8 mouse cellular contexts compared by ENCODE assay signal in genomic region chr2:154892201-154893044, GRCm38 (mm10). TPM values are rescaled to one million over a fixed set of nuclear protein-coding genes. Genes with fewer than 3 reads are reported as not detected.
DNase-seq lines count a peak whose midpoint lies in the region; ATAC-seq and TF ChIP-seq lines count a peak whose summit lies in the region.

Gene Eif2s2 (minus strand): TSS chr2:154892935.

- H3K36me3 ChIP-seq in MEL (ENCODE audit: control insufficient read depth in 1 of 2, insufficient read depth in 2 of 2, low read length in 2 of 2): peaks cover 15 to 28% of the 10 kb centered on the region in 2 experiments
- no peaks in the 10 kb centered on the region for H3K36me3 ChIP-seq in forebrain, postnatal 0 days (ENCODE audit: insufficient read depth)
- peaks cover 7% of the 10 kb centered on the region; the same call in 1 of the 2 replicates for H3K36me3 ChIP-seq in lung, embryonic 15.5 days

- peak within 1 kb of the TSS; percentile 67 for H3K27ac ChIP-seq in MEL (ENCODE audit: control insufficient read depth, low read depth, low read length)
- H3K27ac ChIP-seq in cerebellum, adult 2 months (ENCODE audit: insufficient read depth, low read length): peak within 1 kb of the TSS; percentile 14; the same call in 1 of the 2 replicates
- H3K27ac ChIP-seq in forebrain, postnatal 0 days (ENCODE audit: low read depth, low read length): peak within 1 kb of the TSS; percentile 75
- H3K27ac ChIP-seq in lung, embryonic 15.5 days: peak within 1 kb of the TSS; percentile 85

- TF ChIP-seq POLR2A in MEL (IDR thresholded peaks at IDR 0.05; ENCODE audit: control insufficient read depth in 1 of 2, insufficient read depth in 1 of 2, low read depth in 1 of 2, low read length in 2 of 2, poor library complexity in 1 of 2): peak in 1 of 2 experiments; percentile 83; a peak in 1 of 4 replicates
- peak; percentile 79; the same call in 1 of the 2 replicates for TF ChIP-seq POLR2A in cerebellum, adult 2 months (IDR thresholded peaks at IDR 0.05; ENCODE audit: borderline replicate concordance, insufficient read depth, low read length)

- TF ChIP-seq RAD21 in MEL (IDR thresholded peaks at IDR 0.05; ENCODE audit: low read depth, low read length): no peak

- peak; percentile 99 for DNase-seq in MEL (ENCODE audit: low read depth, low spot score)
- DNase-seq in cerebellum, adult 2 months: peak; percentile 96 to 98
- peak; percentile 99 for DNase-seq in forebrain, postnatal 0 days
- DNase-seq in heart, postnatal 4 days: peak; percentile 96
- DNase-seq in layer of hippocampus, adult 8-10 months (ENCODE audit: low spot score in 2 of 2): peak; percentile 96
- peak; percentile 96 for DNase-seq in ovary, adult 18-20 months (ENCODE audit: low spot score)
- peak; percentile 99 for DNase-seq in thymus, postnatal 0 days (ENCODE audit: low spot score)

- WGBS in cerebellum, adult 2 months: under 1% methylated on average over 75 of the region's 75 CpGs
- 1% methylated on average over 75 of the region's 75 CpGs for WGBS in forebrain, postnatal 0 days
- under 1% methylated on average over 75 of the region's 75 CpGs for WGBS in lung, embryonic 15.5 days

- peak; percentile 99 for ATAC-seq in forebrain, postnatal 0 days
- peak; percentile 97 for ATAC-seq in lung, embryonic 15.5 days (ENCODE audit: borderline replicate concordance, extremely low read depth, low FRiP score, low TSS enrichment)

- H3K9me3 ChIP-seq in MEL (replicated peaks; ENCODE audit: insufficient read depth, low read length): no peaks in the 10 kb centered on the region
- no peaks in the 10 kb centered on the region for H3K9me3 ChIP-seq in forebrain, postnatal 0 days (ENCODE audit: low read length)
- no peaks in the 10 kb centered on the region for H3K9me3 ChIP-seq in lung, embryonic 15.5 days

- peaks cover 39% of the 10 kb centered on the region for H3K79me2 ChIP-seq in MEL (ENCODE audit: control insufficient read depth, insufficient read depth, low read length, poor library complexity)

- H3K9ac ChIP-seq in MEL (ENCODE audit: control insufficient read depth, low read depth, low read length, poor library complexity, severe bottlenecking): peak within 1 kb of the TSS; percentile 95
- H3K9ac ChIP-seq in forebrain, postnatal 0 days: peak within 1 kb of the TSS; percentile 77
- H3K9ac ChIP-seq in lung, embryonic 15.5 days: peak within 1 kb of the TSS; percentile 95

- peak within 1 kb of the TSS; percentile 68 for H3K4me2 ChIP-seq in forebrain, postnatal 0 days (ENCODE audit: low read depth)
- peak within 1 kb of the TSS; percentile 83 for H3K4me2 ChIP-seq in lung, embryonic 15.5 days

- H3K4me3 ChIP-seq in MEL (ENCODE audit: control insufficient read depth in 1 of 2, insufficient read depth in 1 of 2, low read depth in 2 of 2, low read length in 2 of 2): peak within 1 kb of the TSS; percentile 88 to 100
- peak within 1 kb of the TSS; percentile 73 for H3K4me3 ChIP-seq in cerebellum, adult 2 months (replicated peaks; ENCODE audit: insufficient read depth, low read depth, low read length)
- peak within 1 kb of the TSS; percentile 80 for H3K4me3 ChIP-seq in forebrain, postnatal 0 days (ENCODE audit: low read depth, low read length)
- peak within 1 kb of the TSS; percentile 97 for H3K4me3 ChIP-seq in lung, embryonic 15.5 days

- TF ChIP-seq EP300 in MEL (IDR thresholded peaks at IDR 0.05; ENCODE audit: low read depth in 1 of 2, low read length in 2 of 2): no peak

- H3K4me1 ChIP-seq in MEL (ENCODE audit: control insufficient read depth in 1 of 2, insufficient read depth in 2 of 2, low read length in 2 of 2): peaks cover 8% of the 10 kb centered on the region in 2 experiments; a peak in 3 of 4 replicates
- peaks cover 3% of the 10 kb centered on the region; the same call in 1 of the 2 replicates for H3K4me1 ChIP-seq in cerebellum, adult 2 months (ENCODE audit: control insufficient read depth, insufficient read depth, low read length)
- peaks cover 7% of the 10 kb centered on the region for H3K4me1 ChIP-seq in forebrain, postnatal 0 days (ENCODE audit: insufficient read depth)
- H3K4me1 ChIP-seq in lung, embryonic 15.5 days: peaks cover 24% of the 10 kb centered on the region

- no peak for TF ChIP-seq CTCF in MEL (IDR thresholded peaks at IDR 0.05 in 2 of 3, conservative IDR thresholded peaks at IDR 0.05 in 1 of 3; ENCODE audit: control insufficient read depth in 1 of 3, insufficient read depth in 1 of 3, low read depth in 2 of 3, low read length in 3 of 3, poor library complexity in 1 of 3, severe bottlenecking in 1 of 3)
- no peak for TF ChIP-seq CTCF in cerebellum, adult 2 months (IDR thresholded peaks at IDR 0.05; ENCODE audit: borderline replicate concordance, insufficient read depth, low read depth, low read length)
- no peak for TF ChIP-seq CTCF in forebrain, postnatal 0 days (IDR thresholded peaks at IDR 0.05; ENCODE audit: low read depth)

- no peaks in the 10 kb centered on the region; a peak in 1 of 4 replicates for H3K27me3 ChIP-seq in MEL (ENCODE audit: control insufficient read depth in 1 of 2, insufficient read depth in 2 of 2, low read length in 2 of 2)
- no peaks in the 10 kb centered on the region for H3K27me3 ChIP-seq in cerebellum, adult 2 months (ENCODE audit: control insufficient read depth, insufficient read depth, low read length)
- H3K27me3 ChIP-seq in forebrain, postnatal 0 days (ENCODE audit: insufficient read depth, low read length): no peaks in the 10 kb centered on the region
- no peaks in the 10 kb centered on the region for H3K27me3 ChIP-seq in lung, embryonic 15.5 days

TF ChIP-seq in MEL, 35 proteins besides CTCF, POLR2A, EP300 and RAD21 (continues in another document):
- peak; percentile 93 for TF ChIP-seq E2F4 (IDR thresholded peaks at IDR 0.05; ENCODE audit: borderline replicate concordance, low read depth, low read length)
- TF ChIP-seq ETS1 (IDR thresholded peaks at IDR 0.05; ENCODE audit: low read depth, low read length): 0 out of 2 replicates have a peak, but pooled peaks have one; percentile 12
- TF ChIP-seq POLR2AphosphoS5 (IDR thresholded peaks at IDR 0.05; ENCODE audit: borderline replicate concordance, low read depth, low read length): no peak; the same call in 1 of the 2 replicates
- peak; percentile 97 for TF ChIP-seq SIN3A (IDR thresholded peaks at IDR 0.05; ENCODE audit: low read length)
- TF ChIP-seq HCFC1 (IDR thresholded peaks at IDR 0.05; ENCODE audit: low read depth, low read length): peak; percentile 97
- no peak for TF ChIP-seq CHD2 (IDR thresholded peaks at IDR 0.05; ENCODE audit: low read length)
- peak; percentile 96 for TF ChIP-seq KAT2A (conservative IDR thresholded peaks at IDR 0.05; ENCODE audit: low read depth, low read length)
- peak; percentile 72 for TF ChIP-seq TCF12 (IDR thresholded peaks at IDR 0.05; ENCODE audit: low read depth, low read length)
- no peak for TF ChIP-seq ZNF384 (IDR thresholded peaks at IDR 0.05; ENCODE audit: low read depth, low read length)
- peak; percentile 87 for TF ChIP-seq ZMIZ1 (IDR thresholded peaks at IDR 0.05; ENCODE audit: low read depth, low read length)
- peak; percentile 64 for TF ChIP-seq MAX (IDR thresholded peaks at IDR 0.05; ENCODE audit: low read length)
- TF ChIP-seq RCOR1 (IDR thresholded peaks at IDR 0.05; ENCODE audit: low read depth, low read length): no peak
- peak; percentile 81 for TF ChIP-seq TBP (IDR thresholded peaks at IDR 0.05; ENCODE audit: low read depth, low read length)
- TF ChIP-seq MAFK (IDR thresholded peaks at IDR 0.05; ENCODE audit: borderline replicate concordance, low read depth, low read length): no peak
- TF ChIP-seq POLR2AphosphoS2 (IDR thresholded peaks at IDR 0.05; ENCODE audit: low read length): peak; percentile 83
- no peak for TF ChIP-seq BHLHE40 (IDR thresholded peaks at IDR 0.05; ENCODE audit: borderline replicate concordance, low read depth, low read length)
- no peak for TF ChIP-seq ZKSCAN1 (IDR thresholded peaks at IDR 0.05; ENCODE audit: low read depth, low read length)
- TF ChIP-seq GATA1 (IDR thresholded peaks at IDR 0.05; ENCODE audit: low read depth, low read length): no peak
- TF ChIP-seq MYB (IDR thresholded peaks at IDR 0.05; ENCODE audit: low read depth, low read length): no peak
- TF ChIP-seq ZC3H11A (IDR thresholded peaks at IDR 0.05; ENCODE audit: low read depth, low read length): no peak
- peak; percentile 41; the same call in 1 of the 2 replicates for TF ChIP-seq MAZ (IDR thresholded peaks at IDR 0.05; ENCODE audit: low read depth, low read length)
- TF ChIP-seq USF2 (IDR thresholded peaks at IDR 0.05; ENCODE audit: borderline replicate concordance in 1 of 2, insufficient read depth in 1 of 2, low read depth in 1 of 2, low read length in 2 of 2): no peak
- no peak for TF ChIP-seq USF1 (IDR thresholded peaks at IDR 0.05; ENCODE audit: low read depth, low read length)
- TF ChIP-seq SMC3 (IDR thresholded peaks at IDR 0.05; ENCODE audit: low read depth, low read length): no peak
- 0 out of 2 replicates have a peak, but pooled peaks have one; percentile 21 for TF ChIP-seq UBTF (IDR thresholded peaks at IDR 0.05; ENCODE audit: borderline replicate concordance, insufficient read depth, low read depth, low read length)
- no peak for TF ChIP-seq GABPA (IDR thresholded peaks at IDR 0.05; ENCODE audit: low read depth, low read length)
- TF ChIP-seq NRF1 (IDR thresholded peaks at IDR 0.05; ENCODE audit: insufficient read depth, low read depth, low read length, poor library complexity, severe bottlenecking): peak; percentile 85
- TF ChIP-seq MXI1 (IDR thresholded peaks at IDR 0.05; ENCODE audit: low read depth, low read length): peak; percentile 94
- TF ChIP-seq MYC (IDR thresholded peaks at IDR 0.05; ENCODE audit: low read depth, low read length): peak; percentile 78
- TF ChIP-seq MEF2A (IDR thresholded peaks at IDR 0.05; ENCODE audit: extremely low read depth, insufficient replicate concordance, low read depth, low read length, poor library complexity, severe bottlenecking): no peak
- peak; percentile 85 for TF ChIP-seq NELFE (IDR thresholded peaks at IDR 0.05; ENCODE audit: low read depth, low read length)

RNA-seq across cellular contexts. Expression of gene Eif2s2, which starts in this region (rescaled TPM):
- 105 and 133 TPM in 2 replicates for total RNA-seq in MEL (2012; rRNA removed)
- polyA plus RNA-seq in MEL (2012; ENCODE audit: insufficient read depth in 1 of 2, insufficient read length in 2 of 2, low read depth in 1 of 2, low replicate concordance in 2 of 2, missing spikeins in 1 of 2): 100 to 1,000 TPM; 172 to 274 TPM
- polyA plus RNA-seq in cerebellum, adult 2 months (2012; rRNA removed): 46.1 and 50.2 TPM in 2 replicates
- 76.4 and 81.3 TPM in 2 replicates for total RNA-seq in forebrain, postnatal 0 days (2014; rRNA removed)
- polyA plus RNA-seq in forebrain, postnatal 0 days (2015; fragmentation: Nextera tagmentation; extraction: Ambion mirVana): 103 and 127 TPM in 2 replicates
- 10 to 100 TPM; 84.1 to 86.4 TPM for total RNA-seq in heart, postnatal 4 days (2021)
- 10 to 100 TPM; 52.0 to 55.8 (median 52.8) TPM for total RNA-seq in layer of hippocampus, adult 8-10 months (2022)
- polyA plus RNA-seq in lung, embryonic 15.5 days (2015; fragmentation: Nextera tagmentation; extraction: Ambion mirVana): 77.2 and 81.4 TPM in 2 replicates
- polyA plus RNA-seq in thymus, postnatal 0 days (2015; fragmentation: Nextera tagmentation; extraction: Ambion mirVana): 106 and 113 TPM in 2 replicates

Comparison
In these comparisons a context has a peak if more than half of its experiments do, and no peak if none do; other contexts are left out.
1. Peak in every context shown above with its lines: DNase-seq, ATAC-seq, H3K4me3 ChIP-seq and H3K27ac ChIP-seq.
2. H3K27ac ChIP-seq: peak in every context shown above with its lines; median percentile 85 in lung, embryonic 15.5 days; 75 in forebrain, postnatal 0 days; 67 in MEL; 14 in cerebellum, adult 2 months.